Mouse (Mus musculus): ENCODE results near the gene Lzic. TPM values are rescaled to one million over a fixed set of nuclear protein-coding genes. Genes with fewer than 3 reads are reported as not detected.

Lzic gene
- polyA plus RNA-seq, 1 experiment = 55.2 TPM

- TF ChIP-seq CTCF (IDR thresholded peaks at IDR 0.05; ENCODE audit: low read depth, low read length) = no peak
- no peak for TF ChIP-seq POLR2A (IDR thresholded peaks at IDR 0.05; ENCODE audit: insufficient read depth, low read length)
- TF ChIP-seq EP300 (IDR thresholded peaks at IDR 0.05; ENCODE audit: insufficient read depth, low read depth, low read length) = no peak
- H3K27me3 ChIP-seq (ENCODE audit: control insufficient read depth, insufficient read depth, low read length, poor library complexity, severe bottlenecking) = no peaks in the 10 kb centered on the region
- no peaks in the 10 kb centered on the region for H3K4me1 ChIP-seq (ENCODE audit: control insufficient read depth, insufficient read depth, low read length)
- H3K9me3 ChIP-seq (replicated peaks; ENCODE audit: control insufficient read depth, insufficient read depth, low read length, poor library complexity, severe bottlenecking) = no peaks in the 10 kb centered on the region
- H3K36me3 ChIP-seq (ENCODE audit: control insufficient read depth, insufficient read depth, low read length, poor library complexity, severe bottlenecking) = no peaks in the 10 kb centered on the region
- H3K27ac ChIP-seq (ENCODE audit: insufficient read depth, low read length) = no peak overlapping the region
- no peak overlapping the region for H3K4me3 ChIP-seq (ENCODE audit: low read depth, low read length)
- H3K9ac ChIP-seq (ENCODE audit: low read depth, poor library complexity, severe bottlenecking) = no peak overlapping the region
Observed at GRCm38 (mm10) chr4:149542431-149542830, 57.4 kb downstream of the Lzic start.

- Histone ChIP-seq H3K36me3 (ENCODE audit: control insufficient read depth, insufficient read depth, low read length, poor library complexity, severe bottlenecking) (no peaks in the 10 kb centered on the region), H3K4me1 (ENCODE audit: control insufficient read depth, insufficient read depth, low read length) (no peaks in the 10 kb centered on the region), H3K27me3 (ENCODE audit: control insufficient read depth, insufficient read depth, low read length, poor library complexity, severe bottlenecking) (no peaks in the 10 kb centered on the region), H3K27ac (ENCODE audit: insufficient read depth, low read length) (no peak overlapping the region), H3K9me3 (replicated peaks; ENCODE audit: control insufficient read depth, insufficient read depth, low read length, poor library complexity, severe bottlenecking) (no peaks in the 10 kb centered on the region), H3K4me3 (ENCODE audit: low read depth, low read length) (no peak overlapping the region), H3K9ac (ENCODE audit: low read depth, poor library complexity, severe bottlenecking) (no peak overlapping the region)
- TF ChIP-seq POLR2A (IDR thresholded peaks at IDR 0.05; ENCODE audit: insufficient read depth, low read length) = no peak
- TF ChIP-seq CTCF (IDR thresholded peaks at IDR 0.05; ENCODE audit: low read depth, low read length) = peak; percentile 84
- no peak for TF ChIP-seq EP300 (IDR thresholded peaks at IDR 0.05; ENCODE audit: insufficient read depth, low read depth, low read length)
Observed at GRCm38 (mm10) chr4:149542927-149543553, 58.0 kb downstream of the Lzic start.

- no peak for TF ChIP-seq POLR2A (IDR thresholded peaks at IDR 0.05; ENCODE audit: insufficient read depth, low read length)
- no peak for TF ChIP-seq CTCF (IDR thresholded peaks at IDR 0.05; ENCODE audit: low read depth, low read length)
- no peak for TF ChIP-seq EP300 (IDR thresholded peaks at IDR 0.05; ENCODE audit: insufficient read depth, low read depth, low read length)
- Histone ChIP-seq H3K4me1 (ENCODE audit: control insufficient read depth, insufficient read depth, low read length) (no peaks in the 10 kb centered on the region), H3K36me3 (ENCODE audit: control insufficient read depth, insufficient read depth, low read length, poor library complexity, severe bottlenecking) (no peaks in the 10 kb centered on the region), H3K27me3 (ENCODE audit: control insufficient read depth, insufficient read depth, low read length, poor library complexity, severe bottlenecking) (no peaks in the 10 kb centered on the region), H3K27ac (ENCODE audit: insufficient read depth, low read length) (no peak overlapping the region), H3K4me3 (ENCODE audit: low read depth, low read length) (no peak overlapping the region), H3K9me3 (replicated peaks; ENCODE audit: control insufficient read depth, insufficient read depth, low read length, poor library complexity, severe bottlenecking) (no peaks in the 10 kb centered on the region), H3K9ac (ENCODE audit: low read depth, poor library complexity, severe bottlenecking) (no peak overlapping the region)
Observed at GRCm38 (mm10) chr4:149544892-149545291, 59.9 kb downstream of the Lzic start.

Other genes with a start within 250 kb of the Lzic start
- gene Kif1b, start 177.5 kb upstream of the Lzic start, polyA plus RNA-seq (2011; ENCODE audit: insufficient read depth, insufficient read length, low read depth, missing spikeins) = 40.0 and 54.7 TPM in 2 replicates
- gene Ube4b, start 58.5 kb upstream of the Lzic start, polyA plus RNA-seq (2011; ENCODE audit: insufficient read depth, insufficient read length, low read depth, missing spikeins) = 193 and 218 TPM in 2 replicates
- gene Rbp7, start 30.3 kb upstream of the Lzic start, polyA plus RNA-seq (2011; ENCODE audit: insufficient read depth, insufficient read length, low read depth, missing spikeins) = 3.5 and 3.6 TPM in 2 replicates
- not detected in 2 replicates for gene Tmem274, start 7.9 kb upstream of the Lzic start, polyA plus RNA-seq (2011; ENCODE audit: insufficient read depth, insufficient read length, low read depth, missing spikeins)
- gene Nmnat1, start within 50 bp of the Lzic start, polyA plus RNA-seq (2011; ENCODE audit: insufficient read depth, insufficient read length, low read depth, missing spikeins) = 8.5 and 9.7 TPM in 2 replicates
- 14.0 and 14.4 TPM in 2 replicates for gene Ctnnbip1, start 33.0 kb downstream of the Lzic start, polyA plus RNA-seq (2011; ENCODE audit: insufficient read depth, insufficient read length, low read depth, missing spikeins)
- 59.2 and 60.5 TPM in 2 replicates for gene Clstn1, start 101.2 kb downstream of the Lzic start, polyA plus RNA-seq (2011; ENCODE audit: insufficient read depth, insufficient read length, low read depth, missing spikeins)
- gene Pik3cd, start 217.3 kb downstream of the Lzic start, polyA plus RNA-seq (2011; ENCODE audit: insufficient read depth, insufficient read length, low read depth, missing spikeins) = 13.3 and 13.5 TPM in 2 replicates

Data from ES-Bruce4 (cell line).